Mouse (Mus musculus) liver, embryonic 14.5 days (tissue): ENCODE measurements around the gene Tada2a. TPM values are rescaled to one million over a fixed set of nuclear protein-coding genes. Genes with fewer than 3 reads are reported as not detected.

Source experiments
- ATAC-seq: fragments of 200-750 bp; cut with Nextera tagmentation; 2 replicates; pipeline ENCODE4 v1.8.0; 2017; ENCODE audit warnings: moderate number of reproducible peaks, mild to moderate bottlenecking, moderate library complexity; ENCODE audit not compliant: insufficient read depth
- DNase-seq, 3 experiments: peaks; one replicate each; pipeline ENCODE4 v3.0.0-alpha.2; 2012 to 2013; ENCODE audit warnings: low read depth in 3 of 3, low spot score in 3 of 3
- H3K27ac ChIP-seq: fragments of 300-500 bp; sonication (generic); 2 replicates; pipeline ENCODE4 v1.5.1; 2014; ENCODE audit warnings: moderate library complexity, mild to moderate bottlenecking, control low read depth, inconsistent platforms
- H3K27me3 ChIP-seq: fragments of 300-500 bp; sonication (generic); 2 replicates; pipeline ENCODE4 v1.6.1; 2014; ENCODE audit warnings: mild to moderate bottlenecking, low read length, moderate library complexity; ENCODE audit not compliant: control insufficient read depth, insufficient read depth
- H3K36me3 ChIP-seq: fragments of 300-500 bp; sonication (generic); replicated peaks from 2 replicates; pipeline ENCODE4 v1.6.1; 2014; ENCODE audit warnings: low read depth; ENCODE audit not compliant: control insufficient read depth, insufficient read depth
- H3K4me1 ChIP-seq, 2 experiments: fragments of 200-500 bp in 1 of 2; fragments of 300-500 bp in 1 of 2; sonication (generic) in 1 of 2; replicated peaks; 2 replicates each; pipeline ENCODE4 v1.6.1; 2012 to 2014; ENCODE audit warnings: antibody characterized with exemption in 1 of 2, inconsistent platforms in 1 of 2, low read length in 1 of 2; ENCODE audit not compliant: control insufficient read depth in 2 of 2, insufficient read depth in 2 of 2
- H3K4me2 ChIP-seq: fragments of 300-500 bp; sonication (generic); 2 replicates; pipeline ENCODE4 v1.6.1; 2014; ENCODE audit warnings: low read depth, mild to moderate bottlenecking, control low read depth, moderate library complexity
- H3K4me3 ChIP-seq, 2 experiments: fragments of 200-500 bp in 1 of 2; fragments of 300-500 bp in 1 of 2; sonication (generic) in 1 of 2; 2 replicates each; pipeline ENCODE4 v1.5.1; 2012 to 2014; ENCODE audit warnings: low read depth in 2 of 2, low read length in 2 of 2, mild to moderate bottlenecking in 2 of 2, control low read depth in 1 of 2, inconsistent platforms in 1 of 2, moderate library complexity in 1 of 2; ENCODE audit not compliant: insufficient read depth in 1 of 2
- H3K9ac ChIP-seq: fragments of 300-500 bp; sonication (generic); replicated peaks from 2 replicates; pipeline ENCODE4 v1.6.1; 2014; ENCODE audit warnings: mild to moderate bottlenecking, control low read depth, moderate library complexity
- H3K9me3 ChIP-seq: fragments of 300-500 bp; sonication (generic); 2 replicates; pipeline ENCODE4 v1.6.1; 2016; ENCODE audit warnings: low read length, mixed read lengths; ENCODE audit not compliant: control insufficient read depth
- CTCF ChIP-seq: IDR thresholded peaks from 2 replicates; pipeline ENCODE4 v1.5.1; 2016; ENCODE audit warnings: antibody characterized with exemption, low read depth, control low read depth
- EP300 ChIP-seq: IDR thresholded peaks from 2 replicates; pipeline ENCODE4 v1.6.1; 2016; ENCODE audit warnings: antibody characterized with exemption, low read depth
- WGBS: fragments of 180-500 bp; shearing (Covaris S2); extraction: QIAGEN DNeasy Blood & Tissue Kit; methylation state at CpG from one replicate; pipeline ENCODE4 v1.1.7; 2014; ENCODE audit not compliant: insufficient replicate concordance; 5-methylcytosine and 5-hydroxymethylcytosine counted together
- polyA plus RNA-seq, 2 experiments: library from polyadenylated mRNA; depleted of rRNA in 1 of 2; stranded (reverse) in 1 of 2; unstranded in 1 of 2; fragments of >200 nt; fragmentation: Nextera tagmentation in 1 of 2; extraction: Ambion mirVana in 1 of 2; gene quantifications; 2 replicates each; pipeline versions ENCODE4 v1.2.1 to v1.2.3; 2012 to 2014

Tada2a gene
- polyA plus RNA-seq, 2 experiments = 9.0 to 9.6 TPM

- TF ChIP-seq CTCF (no peak), EP300 (no peak)
- ATAC-seq = no peak
- no peak overlapping the region for H3K9ac ChIP-seq
- no peak overlapping the region for H3K4me3 ChIP-seq
- peaks cover 21% of the 10 kb centered on the region for H3K27me3 ChIP-seq
- H3K4me1 ChIP-seq = no peaks in the 10 kb centered on the region
- no peaks in the 10 kb centered on the region for H3K9me3 ChIP-seq
- no peaks in the 10 kb centered on the region for H3K36me3 ChIP-seq
- DNase-seq = no peak
- H3K4me2 ChIP-seq = no peak overlapping the region
- no peak overlapping the region for H3K27ac ChIP-seq
- 51% methylated on average over 9 of the region's 9 CpGs for whole genome bisulfite sequencing
These were observed 56.3 kb downstream of the Tada2a start for GRCm38 (mm10) chr11:84072904-84073651.

GRCm38 (mm10) chr11:84069034-84069370 lies 60.4 kb downstream of the Tada2a start, which contains the start of gene Dusp14:
Gene Dusp14 (minus strand): TSS chr11:84069261.
- Histone ChIP-seq H3K4me2 (peak within 1 kb of the TSS; percentile 65), H3K36me3 (no peaks in the 10 kb centered on the region), H3K9ac (0 out of 2 replicates have a peak within 1 kb of the TSS, but pooled peaks have one; percentile 18), H3K27ac (no peak within 1 kb of the TSS), H3K4me1 (no peaks in the 10 kb centered on the region), H3K4me3 (peak within 1 kb of the TSS; percentile 55 to 57), H3K9me3 (no peaks in the 10 kb centered on the region), H3K27me3 (peaks cover 49% of the 10 kb centered on the region)
- ATAC-seq (no peak), DNase-seq (no peak)
- whole genome bisulfite sequencing = 4% methylated on average over 11 of the region's 11 CpGs
- TF ChIP-seq CTCF (no peak), EP300 (no peak)

GRCm38 (mm10) chr11:84068191-84069033 lies 61.0 kb downstream of the Tada2a start:
- H3K9ac ChIP-seq = 0 out of 2 replicates have a peak overlapping the region, but pooled peaks have one; percentile 18
- TF ChIP-seq CTCF (no peak), EP300 (no peak)
- H3K4me1 ChIP-seq = no peaks in the 10 kb centered on the region
- H3K36me3 ChIP-seq = no peaks in the 10 kb centered on the region
- no peak overlapping the region for H3K27ac ChIP-seq
- peak overlapping the region; percentile 65 for H3K4me2 ChIP-seq
- no peaks in the 10 kb centered on the region for H3K9me3 ChIP-seq
- no peak for DNase-seq
- no peak for ATAC-seq
- peak overlapping the region; percentile 55 to 57 for H3K4me3 ChIP-seq
- WGBS = 2% methylated on average over 62 of the region's 63 CpGs
- peaks cover 49% of the 10 kb centered on the region for H3K27me3 ChIP-seq

- DNase-seq = no peak
- H3K9ac ChIP-seq = 0 out of 2 replicates have a peak overlapping the region, but pooled peaks have one; percentile 18
- no peaks in the 10 kb centered on the region for H3K4me1 ChIP-seq
- H3K27me3 ChIP-seq = peaks cover 49% of the 10 kb centered on the region
- 3% methylated on average over 21 of the region's 21 CpGs for WGBS
- peak overlapping the region; percentile 55 to 57 for H3K4me3 ChIP-seq
- no peak overlapping the region for H3K27ac ChIP-seq
- peak overlapping the region; percentile 65 for H3K4me2 ChIP-seq
- TF ChIP-seq EP300 = no peak
- no peak for TF ChIP-seq CTCF
- H3K9me3 ChIP-seq = no peaks in the 10 kb centered on the region
- no peak for ATAC-seq
- no peaks in the 10 kb centered on the region for H3K36me3 ChIP-seq
These were observed 61.6 kb downstream of the Tada2a start for GRCm38 (mm10) chr11:84067720-84068190.
